In the genomic region with DNA sequence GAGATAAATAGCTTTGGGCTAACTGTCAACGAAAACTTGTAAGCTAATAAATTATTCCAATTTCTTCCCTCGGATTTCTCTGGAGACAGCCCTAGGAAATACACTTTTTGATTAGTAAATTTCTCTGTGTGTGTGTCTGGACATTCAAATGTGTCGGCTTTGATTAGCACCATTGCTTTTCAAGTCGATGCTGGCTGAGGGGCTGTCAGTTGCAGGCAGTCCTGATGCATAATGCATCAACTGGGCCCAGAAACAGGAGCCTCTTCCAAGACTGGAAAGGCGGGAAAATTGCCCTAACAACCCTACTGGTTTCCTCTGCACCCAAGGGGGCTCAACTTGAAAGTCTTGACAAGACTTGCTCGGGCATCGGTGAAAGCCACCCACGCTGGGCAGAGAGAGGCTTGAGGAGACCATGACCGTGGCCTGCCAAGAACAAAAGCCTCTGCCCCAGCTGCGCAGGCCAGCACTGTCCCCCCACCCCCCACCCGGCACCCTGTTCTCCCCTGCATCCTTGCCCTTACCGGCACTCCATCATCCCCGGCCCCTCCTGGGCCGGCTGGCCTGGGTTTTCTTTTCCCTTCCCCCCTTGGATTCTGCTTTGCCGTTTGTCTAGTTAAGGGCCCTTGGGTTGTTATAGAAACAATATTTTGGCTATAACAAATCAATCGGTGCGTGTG, we compare ENCODE assay signal across 17 mouse cellular contexts.
DNase-seq lines count a peak whose midpoint lies in the region; ATAC-seq and TF ChIP-seq lines count a peak whose summit lies in the region.
"Had no signal": no experiment of that assay in that cellular context is flagged by ENCODE, and none has a peak within 500 bp of the region (broad histone marks: within the 10 kb centered on the region; RNA-seq: fewer than 3 reads in every experiment).

No protein-coding gene starts in this region.

- no peaks in the 10 kb centered on the region for H3K9me3 ChIP-seq in kidney, postnatal 0 days (replicated peaks; ENCODE audit: low read length)
- H3K9me3 ChIP-seq in embryonic facial prominence, embryonic 10.5 days: no peaks in the 10 kb centered on the region
- no peaks in the 10 kb centered on the region for H3K9me3 ChIP-seq in forebrain, embryonic 15.5 days
- no peaks in the 10 kb centered on the region for H3K9me3 ChIP-seq in midbrain, embryonic 12.5 days
- H3K9me3 ChIP-seq: G1E; liver, embryonic 12.5 days had no signal

- 16% methylated on average over 17 of the region's 17 CpGs for WGBS in kidney, postnatal 0 days
- 33% methylated on average over 17 of the region's 17 CpGs for WGBS in embryonic facial prominence, embryonic 10.5 days
- WGBS in forebrain, embryonic 15.5 days: 21% methylated on average over 17 of the region's 17 CpGs
- 20% methylated on average over 17 of the region's 17 CpGs for WGBS in midbrain, embryonic 12.5 days

- H3K9ac ChIP-seq in kidney, postnatal 0 days (ENCODE audit: low read depth, low read length): no peak overlapping the region
- H3K9ac ChIP-seq in forebrain, embryonic 15.5 days (replicated peaks): no peak overlapping the region
- H3K9ac ChIP-seq in midbrain, embryonic 12.5 days (replicated peaks): no peak overlapping the region; the same call in 1 of the 2 replicates
- H3K9ac ChIP-seq: liver, embryonic 12.5 days had no signal

- no peak for DNase-seq in kidney, postnatal 0 days (ENCODE audit: low spot score)
- DNase-seq in kidney, postnatal 25 days: no peak
- DNase-seq in embryonic facial prominence, embryonic 10.5 days (ENCODE audit: low spot score): peak; percentile 16
- DNase-seq in heart, postnatal 25 days (ENCODE audit: low spot score): no peak
- no peak for DNase-seq in left cerebral cortex, adult 8-10 months (ENCODE audit: low spot score in 2 of 2)
- DNase-seq in yolk sac, embryonic 10.5 days (ENCODE audit: low spot score): no peak
- DNase-seq: adrenal gland, adult 2 months; cerebellum, adult 11-12 months; cerebellum, postnatal 36 days; gastrocnemius, postnatal 36 days; kidney, adult 8-10 months; left cerebral cortex, postnatal 4 days; thymus, postnatal 14 days had no signal

- TF ChIP-seq CTCF in kidney, postnatal 0 days (IDR thresholded peaks at IDR 0.05; ENCODE audit: low read depth): no peak

- 0 out of 2 replicates have a peak overlapping the region, but pooled peaks have one; percentile 7 for H3K4me2 ChIP-seq in kidney, postnatal 0 days (ENCODE audit: low read length)
- no peak overlapping the region for H3K4me2 ChIP-seq in forebrain, embryonic 15.5 days (replicated peaks)
- peak overlapping the region; percentile 32 for H3K4me2 ChIP-seq in midbrain, embryonic 12.5 days (replicated peaks)
- H3K4me2 ChIP-seq: liver, embryonic 12.5 days had no signal

- no peak for ATAC-seq in kidney, postnatal 0 days (replicated peaks; ENCODE audit: low FRiP score, low read depth)
- peak; percentile 43 for ATAC-seq in forebrain, embryonic 15.5 days (replicated peaks)
- ATAC-seq in midbrain, embryonic 12.5 days (ENCODE audit: low FRiP score, low read depth): peak; percentile 76
- ATAC-seq: liver, embryonic 12.5 days had no signal

- H3K27me3 ChIP-seq in kidney, postnatal 0 days (ENCODE audit: insufficient read depth, low read length): no peaks in the 10 kb centered on the region
- peaks cover 57% of the 10 kb centered on the region for H3K27me3 ChIP-seq in embryonic facial prominence, embryonic 10.5 days (replicated peaks; ENCODE audit: low read depth, poor library complexity, severe bottlenecking)
- H3K27me3 ChIP-seq in forebrain, embryonic 15.5 days: peaks cover 8% of the 10 kb centered on the region; the same call in 1 of the 2 replicates
- H3K27me3 ChIP-seq in midbrain, embryonic 12.5 days: peaks cover 74% of the 10 kb centered on the region

- no peak overlapping the region for H3K27ac ChIP-seq in kidney, postnatal 0 days
- no peak overlapping the region; the same call in 1 of the 2 replicates for H3K27ac ChIP-seq in embryonic facial prominence, embryonic 10.5 days (replicated peaks)
- H3K27ac ChIP-seq in forebrain, embryonic 15.5 days (replicated peaks): no peak overlapping the region
- no peak overlapping the region for H3K27ac ChIP-seq in midbrain, embryonic 12.5 days (replicated peaks)
- H3K27ac ChIP-seq: liver, embryonic 12.5 days had no signal

- intact Hi-C loops in heart, postnatal 25 days (cut with DNase I): no loop called here

- H3K4me3 ChIP-seq in kidney, postnatal 0 days (replicated peaks; ENCODE audit: low read depth, low read length): no peak overlapping the region
- no peak overlapping the region for H3K4me3 ChIP-seq in embryonic facial prominence, embryonic 10.5 days
- H3K4me3 ChIP-seq in forebrain, embryonic 15.5 days: no peak overlapping the region
- no peak overlapping the region for H3K4me3 ChIP-seq in midbrain, embryonic 12.5 days
- H3K4me3 ChIP-seq: liver, embryonic 12.5 days had no signal

- H3K4me1 ChIP-seq in kidney, postnatal 0 days (replicated peaks; ENCODE audit: insufficient read depth, low read length): no peaks in the 10 kb centered on the region
- peaks cover 17% of the 10 kb centered on the region for H3K4me1 ChIP-seq in embryonic facial prominence, embryonic 10.5 days
- peaks cover 10% of the 10 kb centered on the region for H3K4me1 ChIP-seq in forebrain, embryonic 15.5 days
- H3K4me1 ChIP-seq in midbrain, embryonic 12.5 days: peaks cover 13% of the 10 kb centered on the region
- H3K4me1 ChIP-seq: liver, embryonic 12.5 days had no signal

- no peaks in the 10 kb centered on the region for H3K36me3 ChIP-seq in kidney, postnatal 0 days (ENCODE audit: insufficient read depth, low read length)
- no peaks in the 10 kb centered on the region for H3K36me3 ChIP-seq in embryonic facial prominence, embryonic 10.5 days (replicated peaks)
- H3K36me3 ChIP-seq in forebrain, embryonic 15.5 days: no peaks in the 10 kb centered on the region
- H3K36me3 ChIP-seq in midbrain, embryonic 12.5 days: no peaks in the 10 kb centered on the region
- H3K36me3 ChIP-seq: G1E; liver, embryonic 12.5 days had no signal
